Mouse (Mus musculus) thymus, adult 2 months (tissue): ENCODE measurements around the gene Ranbp6.
A peak's percentile ranks its signal among the peaks of the same experiment; 100 is the strongest.

Source experiments
- CTCF ChIP-seq: fragments of 200-500 bp; IDR thresholded peaks from 2 replicates; pipeline ENCODE4 v1.5.1; 2012; ENCODE audit warnings: mild to moderate bottlenecking, control low read depth, low read length, moderate library complexity, borderline replicate concordance; ENCODE audit not compliant: control insufficient read depth, poor library complexity, insufficient read depth; ENCODE audit errors: extremely low read depth
- POLR2A ChIP-seq: fragments of 200-500 bp; IDR thresholded peaks from 2 replicates; pipeline ENCODE4 v1.6.1; 2012; ENCODE audit warnings: mild to moderate bottlenecking, low read length, control low read depth, moderate library complexity; ENCODE audit not compliant: control insufficient read depth, poor library complexity, insufficient read depth; ENCODE audit errors: extremely low read depth

GRCm38 (mm10) chr19:29805917-29806785 lies 6.6 kb downstream of the Ranbp6 start, which contains the start of gene 9930021J03Rik:
- TF ChIP-seq POLR2A = peak; percentile 61; the same call in 1 of the 2 replicates
- TF ChIP-seq CTCF = 0 out of 2 replicates have a peak, but pooled peaks have one; percentile 14
